Mouse (Mus musculus): ENCODE measurements around the gene Fam89b. TPM values are rescaled to one million over a fixed set of nuclear protein-coding genes. Genes with fewer than 3 reads are reported as not detected.

Gene Fam89b
- polyA plus RNA-seq, 1 experiment from 2014 or later, result 116 TPM

DNA sequence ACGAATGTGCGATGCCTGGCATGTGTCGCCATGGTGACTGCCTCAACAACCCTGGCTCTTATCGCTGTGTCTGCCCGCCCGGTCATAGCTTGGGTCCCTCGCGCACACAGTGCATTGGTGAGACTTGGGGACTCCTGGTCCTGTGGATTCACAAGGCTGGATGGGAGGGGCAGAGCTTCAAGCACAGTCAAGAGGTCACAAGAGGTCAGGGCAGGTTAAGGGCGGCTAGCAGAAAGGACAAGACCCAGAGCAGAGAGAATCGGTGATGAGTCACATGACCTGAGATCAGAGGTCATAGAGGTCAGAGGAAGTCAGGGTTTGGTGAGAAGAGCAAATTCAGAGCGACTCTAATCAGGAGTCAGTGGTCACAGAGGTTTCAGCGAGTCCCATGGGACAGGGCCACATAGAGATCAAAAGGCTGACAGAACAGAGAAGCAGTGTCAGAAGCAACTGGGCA lies 17.5 kb upstream of the Fam89b start:
- Histone ChIP-seq H3K4me3 (ENCODE audit: low read depth, low read length) (no peak overlapping the region), H3K27ac (ENCODE audit: low read depth) (no peak overlapping the region), H3K9ac (no peak overlapping the region), H3K36me3 (ENCODE audit: insufficient read depth) (peaks cover 28% of the 10 kb centered on the region; the same call in 1 of the 2 replicates), H3K4me1 (ENCODE audit: insufficient read depth) (peaks cover 29% of the 10 kb centered on the region), H3K27me3 (ENCODE audit: insufficient read depth, low read length) (peaks cover 29% of the 10 kb centered on the region), H3K9me3 (ENCODE audit: low read depth, low read length) (no peaks in the 10 kb centered on the region), H3K4me2 (no peak overlapping the region)
- no peak for TF ChIP-seq CTCF (IDR thresholded peaks at IDR 0.05; ENCODE audit: low read depth)
- ATAC-seq (ENCODE audit: insufficient read depth) (no peak), DNase-seq (no peak)
- WGBS, result 36% methylated on average over 12 of the region's 12 CpGs

DNA sequence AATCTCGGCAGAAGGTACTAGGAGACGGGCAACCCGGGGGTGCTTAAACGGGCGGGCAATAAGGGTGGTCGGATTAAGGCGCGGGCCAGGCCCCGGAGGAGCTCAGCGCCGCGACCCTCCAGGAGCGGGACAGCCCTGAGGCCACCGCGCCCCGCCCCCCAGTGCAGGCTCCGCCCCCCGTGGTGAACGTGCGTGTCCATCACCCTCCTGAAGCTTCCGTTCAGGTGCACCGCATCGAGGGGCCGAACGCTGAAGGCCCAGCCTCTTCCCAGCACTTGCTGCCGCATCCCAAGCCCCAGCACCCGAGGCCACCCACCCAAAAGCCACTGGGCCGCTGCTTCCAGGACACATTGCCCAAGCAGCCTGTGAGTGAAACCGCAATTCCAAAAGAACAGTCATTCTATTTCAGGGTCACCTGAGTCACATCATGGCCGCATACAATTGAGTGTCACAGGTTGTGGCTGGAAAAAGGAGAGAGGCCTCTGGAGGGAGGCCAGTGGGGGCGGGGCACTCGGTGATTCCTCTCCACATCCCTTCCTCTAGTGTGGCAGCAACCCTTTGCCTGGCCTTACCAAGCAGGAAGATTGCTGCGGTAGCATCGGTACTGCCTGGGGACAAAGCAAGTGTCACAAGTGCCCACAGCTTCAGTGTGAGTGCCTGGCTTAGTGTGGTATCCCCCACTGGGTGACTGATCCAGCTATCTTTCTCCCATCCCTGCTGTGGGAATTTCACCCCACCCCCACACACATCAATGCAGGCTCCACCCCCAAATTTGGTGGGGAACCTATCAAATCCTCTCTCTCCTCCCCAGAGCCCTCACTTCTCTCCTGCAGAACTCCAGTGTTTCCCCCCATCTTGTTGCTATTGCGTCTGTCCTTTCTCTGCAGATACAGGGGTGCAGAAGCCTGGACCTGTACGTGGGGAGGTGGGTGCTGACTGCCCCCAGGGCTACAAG lies 16.6 kb upstream of the Fam89b start:
- no peak for DNase-seq
- TF ChIP-seq CTCF (IDR thresholded peaks at IDR 0.05; ENCODE audit: low read depth), result no peak
- Histone ChIP-seq H3K4me1 (ENCODE audit: insufficient read depth) (peaks cover 32% of the 10 kb centered on the region), H3K4me2 (peak overlapping the region; percentile 60), H3K9me3 (ENCODE audit: low read depth, low read length) (no peaks in the 10 kb centered on the region), H3K27ac (ENCODE audit: low read depth) (no peak overlapping the region), H3K27me3 (ENCODE audit: insufficient read depth, low read length) (peaks cover 20% of the 10 kb centered on the region), H3K36me3 (ENCODE audit: insufficient read depth) (peaks cover 20% of the 10 kb centered on the region; the same call in 1 of the 2 replicates), H3K9ac (peak overlapping the region; percentile 43), H3K4me3 (ENCODE audit: low read depth, low read length) (peak overlapping the region; percentile 20)
- 11% methylated on average over 35 of the region's 36 CpGs for WGBS
- ATAC-seq (ENCODE audit: insufficient read depth), result no peak

DNA sequence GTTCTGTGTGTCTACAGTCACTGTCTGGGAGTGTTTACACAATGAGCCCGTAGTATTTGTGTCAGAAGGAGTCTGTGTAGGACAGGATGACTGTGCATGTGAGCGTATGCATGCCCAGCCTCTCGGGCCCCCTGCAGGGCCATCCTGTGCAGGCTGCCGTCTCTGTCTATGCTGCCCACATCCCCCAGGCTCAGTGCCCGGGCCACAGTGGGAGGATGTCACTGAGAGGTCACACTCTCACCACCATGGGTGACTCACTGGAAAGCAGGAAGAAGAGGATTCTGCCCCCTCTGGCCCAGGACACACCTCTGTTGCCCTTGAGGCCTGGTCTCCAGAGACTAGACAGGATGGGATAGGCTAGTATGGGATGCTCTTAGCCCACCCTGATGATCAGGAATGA lies 14.1 kb upstream of the Fam89b start:
- H3K36me3 ChIP-seq (ENCODE audit: insufficient read depth), result peaks cover 11% of the 10 kb centered on the region; the same call in 1 of the 2 replicates
- no peak for TF ChIP-seq CTCF (IDR thresholded peaks at IDR 0.05; ENCODE audit: low read depth)
- H3K4me2 ChIP-seq, result peak overlapping the region; percentile 97
- ATAC-seq (ENCODE audit: insufficient read depth) (no peak), DNase-seq (peak; percentile 33)
- H3K27ac ChIP-seq (ENCODE audit: low read depth), result no peak overlapping the region
- peaks cover 42% of the 10 kb centered on the region for H3K4me1 ChIP-seq (ENCODE audit: insufficient read depth)
- peak overlapping the region; percentile 81 for H3K4me3 ChIP-seq (ENCODE audit: low read depth, low read length)
- H3K9ac ChIP-seq, result peak overlapping the region; percentile 35; the same call in 1 of the 2 replicates
- 39% methylated on average over 5 of the region's 5 CpGs for WGBS
- no peaks in the 10 kb centered on the region for H3K9me3 ChIP-seq (ENCODE audit: low read depth, low read length)
- peaks cover 5% of the 10 kb centered on the region for H3K27me3 ChIP-seq (ENCODE audit: insufficient read depth, low read length)

- Histone ChIP-seq H3K9me3 (ENCODE audit: low read depth, low read length) (no peaks in the 10 kb centered on the region), H3K27ac (ENCODE audit: low read depth) (peak overlapping the region; percentile 96), H3K4me2 (peak overlapping the region; percentile 97), H3K4me1 (ENCODE audit: insufficient read depth) (peaks cover 42% of the 10 kb centered on the region), H3K27me3 (ENCODE audit: insufficient read depth, low read length) (peaks cover 5% of the 10 kb centered on the region), H3K36me3 (ENCODE audit: insufficient read depth) (0 out of 2 replicates have a peak, but pooled peaks cover 4% of the 10 kb centered on the region), H3K4me3 (ENCODE audit: low read depth, low read length) (peak overlapping the region; percentile 81), H3K9ac (peak overlapping the region; percentile 89)
- peak; percentile 21 for ATAC-seq (ENCODE audit: insufficient read depth)
- WGBS, result under 1% methylated on average over 32 of the region's 32 CpGs
- DNase-seq, result no peak
- TF ChIP-seq CTCF (IDR thresholded peaks at IDR 0.05; ENCODE audit: low read depth), result no peak
Measured at GRCm38 (mm10) chr19:5742241-5742641, 12.8 kb upstream of the Fam89b start.

DNA sequence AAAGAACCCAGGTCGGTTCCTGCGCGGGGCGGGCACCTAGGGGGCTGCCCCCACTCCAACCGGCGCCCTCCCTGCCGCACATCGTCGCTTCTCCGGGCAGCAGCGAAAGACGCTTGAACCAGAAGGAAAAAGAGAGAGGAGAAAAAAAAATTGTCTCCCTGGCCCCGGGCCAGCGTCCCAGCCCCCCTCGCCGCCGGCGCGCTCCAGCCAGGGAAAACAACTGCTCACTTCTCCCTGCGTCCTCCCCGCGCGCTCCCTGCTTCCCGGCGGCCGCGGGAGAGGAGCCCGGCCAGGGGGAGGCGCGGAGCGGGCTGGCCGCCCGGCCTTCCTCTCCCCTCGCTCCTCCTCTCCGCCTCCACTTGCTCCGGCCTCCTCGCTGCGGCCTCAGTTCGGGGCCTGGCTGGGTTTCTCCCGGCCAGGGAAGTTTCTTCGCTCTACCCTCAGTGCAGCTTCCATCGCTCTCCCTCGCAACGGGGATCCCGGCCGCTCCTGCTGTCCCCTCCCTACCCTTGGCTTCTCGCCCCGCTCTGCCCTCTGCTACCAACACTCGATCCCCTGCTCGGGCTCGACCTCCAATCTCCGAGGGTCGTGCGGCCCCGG lies 12.3 kb upstream of the Fam89b start:
- Histone ChIP-seq H3K27ac (ENCODE audit: low read depth) (peak overlapping the region; percentile 96), H3K36me3 (ENCODE audit: insufficient read depth) (no peaks in the 10 kb centered on the region), H3K9me3 (ENCODE audit: low read depth, low read length) (no peaks in the 10 kb centered on the region), H3K4me2 (peak overlapping the region; percentile 97), H3K4me3 (ENCODE audit: low read depth, low read length) (peak overlapping the region; percentile 81), H3K9ac (peak overlapping the region; percentile 89), H3K4me1 (ENCODE audit: insufficient read depth) (peaks cover 42% of the 10 kb centered on the region), H3K27me3 (ENCODE audit: insufficient read depth, low read length) (peaks cover 5% of the 10 kb centered on the region; the same call in 1 of the 2 replicates)
- ATAC-seq (ENCODE audit: insufficient read depth), result peak; percentile 78
- under 1% methylated on average over 49 of the region's 55 CpGs for WGBS
- DNase-seq, result peak; percentile 92
- TF ChIP-seq CTCF (IDR thresholded peaks at IDR 0.05; ENCODE audit: low read depth), result no peak

GRCm38 (mm10) chr19:5740320-5741317 lies 11.2 kb upstream of the Fam89b start, which contains the start of gene Ltbp3:
TSS of gene Ltbp3 (plus strand) at chr19:5740904.
- H3K27ac ChIP-seq (ENCODE audit: low read depth), result peak within 1 kb of the TSS; percentile 96
- H3K4me3 ChIP-seq (ENCODE audit: low read depth, low read length), result peak within 1 kb of the TSS; percentile 81
- ATAC-seq (ENCODE audit: insufficient read depth) (peak; percentile 82), DNase-seq (peak; percentile 91)
- no peaks in the 10 kb centered on the region for H3K36me3 ChIP-seq (ENCODE audit: insufficient read depth)
- peaks cover 5% of the 10 kb centered on the region; the same call in 1 of the 2 replicates for H3K27me3 ChIP-seq (ENCODE audit: insufficient read depth, low read length)
- no peaks in the 10 kb centered on the region for H3K9me3 ChIP-seq (ENCODE audit: low read depth, low read length)
- H3K9ac ChIP-seq, result peak within 1 kb of the TSS; percentile 89
- no peak for TF ChIP-seq CTCF (IDR thresholded peaks at IDR 0.05; ENCODE audit: low read depth)
- peaks cover 34% of the 10 kb centered on the region for H3K4me1 ChIP-seq (ENCODE audit: insufficient read depth)
- WGBS, result 20% methylated on average over 13 of the region's 14 CpGs
- peak within 1 kb of the TSS; percentile 97 for H3K4me2 ChIP-seq
